Mouse (Mus musculus) lung, embryonic 14.5 days (tissue): ENCODE measurements around the gene Arhgap24. TPM values are rescaled to one million over a fixed set of nuclear protein-coding genes. Genes with fewer than 3 reads are reported as not detected.

Experiments
- ATAC-seq: fragments of 200-750 bp; cut with Nextera tagmentation; 2 replicates; pipeline ENCODE4 v1.8.0; 2017; ENCODE audit warnings: mild to moderate bottlenecking, moderate TSS enrichment, moderate library complexity; ENCODE audit not compliant: insufficient read depth
- DNase-seq: peaks from one replicate; pipeline ENCODE4 v3.0.0-alpha.2; 2015
- H3K27ac ChIP-seq: fragments of 300-500 bp; sonication (generic); 2 replicates; pipeline ENCODE4 v1.5.1; 2014; ENCODE audit warnings: low read depth, mild to moderate bottlenecking, moderate library complexity
- H3K27me3 ChIP-seq: fragments of 300-500 bp; sonication (generic); 2 replicates; pipeline ENCODE4 v1.6.1; 2014; ENCODE audit warnings: low read length, control low read depth; ENCODE audit not compliant: insufficient read depth
- H3K36me3 ChIP-seq: fragments of 300-500 bp; sonication (generic); 2 replicates; pipeline ENCODE4 v1.6.1; 2014; ENCODE audit warnings: control low read depth; ENCODE audit not compliant: insufficient read depth
- H3K4me1 ChIP-seq: fragments of 300-500 bp; sonication (generic); 2 replicates; pipeline ENCODE4 v1.6.1; 2014; ENCODE audit warnings: antibody characterized with exemption, control low read depth; ENCODE audit not compliant: insufficient read depth
- H3K4me2 ChIP-seq: fragments of 300-500 bp; sonication (generic); 2 replicates; pipeline ENCODE4 v1.6.1; 2014; ENCODE audit warnings: mild to moderate bottlenecking
- H3K4me3 ChIP-seq: fragments of 300-500 bp; sonication (generic); 2 replicates; pipeline ENCODE4 v1.5.1; 2014; ENCODE audit warnings: low read depth, low read length
- H3K9ac ChIP-seq: fragments of 300-500 bp; sonication (generic); 2 replicates; pipeline ENCODE4 v1.6.1; 2014
- H3K9me3 ChIP-seq: fragments of 300-500 bp; sonication (generic); 2 replicates; pipeline ENCODE4 v1.6.1; 2016; ENCODE audit warnings: low read depth, low read length, control low read depth
- CTCF ChIP-seq: IDR thresholded peaks from 2 replicates; pipeline ENCODE4 v1.5.1; 2016; ENCODE audit warnings: antibody characterized with exemption, low read depth
- WGBS: fragments of 180-500 bp; shearing (Covaris S2); extraction: QIAGEN DNeasy Blood & Tissue Kit; methylation state at CpG from one replicate; pipeline ENCODE4 v1.1.7; 2014; 5-methylcytosine and 5-hydroxymethylcytosine counted together
- polyA plus RNA-seq: library from polyadenylated mRNA; unstranded; fragments of >200 nt; fragmentation: Nextera tagmentation; extraction: Ambion mirVana; gene quantifications from 2 replicates; pipeline ENCODE4 v1.2.1, GENCODE M21; 2014

Gene Arhgap24
- polyA plus RNA-seq: 26.2 and 28.1 TPM in 2 replicates

DNA sequence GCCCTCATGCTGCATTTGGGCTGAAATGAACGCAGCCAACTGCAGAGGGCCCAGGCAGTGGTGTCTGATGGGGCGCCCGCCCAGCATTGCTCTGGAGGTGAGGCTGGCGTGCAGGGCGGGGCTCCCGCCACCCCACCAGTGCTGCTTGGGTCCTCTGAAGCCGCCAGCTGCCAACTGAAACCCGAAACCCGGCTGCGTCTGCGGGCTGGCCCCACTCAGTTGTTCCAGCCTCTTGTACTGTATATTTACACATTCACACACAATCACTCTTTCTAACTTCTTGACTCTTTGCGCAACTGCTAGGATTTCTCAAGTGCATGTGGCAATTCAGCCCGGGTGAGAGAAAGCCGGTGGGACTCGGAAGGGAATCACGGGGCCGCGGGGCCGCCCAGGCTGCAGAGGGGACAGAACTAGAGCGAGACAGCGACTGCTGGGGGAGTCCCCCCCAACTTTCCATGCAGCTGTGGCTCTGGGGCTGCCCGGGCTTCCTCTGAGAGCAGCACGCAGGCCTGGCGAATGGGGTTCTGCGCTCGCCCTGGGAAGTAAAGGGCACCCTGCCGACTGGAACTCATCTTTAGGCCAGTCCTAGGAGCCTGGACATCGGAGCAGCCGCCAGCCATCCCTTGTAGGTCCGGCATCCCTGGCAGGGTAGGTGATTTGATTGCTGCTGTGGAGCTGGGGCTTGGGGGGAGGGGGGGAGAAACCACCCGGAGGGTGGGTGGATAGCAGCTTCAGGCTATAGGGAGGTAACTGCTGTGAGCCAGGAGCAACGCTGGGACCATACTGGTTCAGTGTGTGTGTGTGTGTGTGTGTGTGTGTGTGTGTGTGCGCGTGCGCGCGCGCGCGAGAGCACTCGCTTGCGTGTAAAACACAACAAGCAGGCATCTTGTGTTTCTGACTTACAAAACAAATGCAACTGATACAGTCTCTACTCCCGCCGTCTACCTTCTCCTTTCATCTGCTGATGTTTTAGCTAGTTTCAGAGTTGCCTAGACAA lies at the start of gene Arhgap24:
Arhgap24 (plus strand) TSS at position 177 of the 997 bp plus-strand sequence.
- no peaks in the 10 kb centered on the region for H3K36me3 ChIP-seq
- no peaks in the 10 kb centered on the region for H3K9me3 ChIP-seq
- peaks cover 6% of the 10 kb centered on the region for H3K4me1 ChIP-seq
- peak within 1 kb of the TSS; percentile 79 for H3K4me2 ChIP-seq
- peak; percentile 37; the same call in 1 of the 2 replicates for TF ChIP-seq CTCF
- H3K4me3 ChIP-seq: peak within 1 kb of the TSS; percentile 64
- under 1% methylated on average over 44 of the region's 44 CpGs for WGBS
- no peaks in the 10 kb centered on the region for H3K27me3 ChIP-seq
- DNase-seq (peak; percentile 94), ATAC-seq (peak; percentile 96)
- H3K9ac ChIP-seq: peak within 1 kb of the TSS; percentile 75
- H3K27ac ChIP-seq: peak within 1 kb of the TSS; percentile 99

DNA sequence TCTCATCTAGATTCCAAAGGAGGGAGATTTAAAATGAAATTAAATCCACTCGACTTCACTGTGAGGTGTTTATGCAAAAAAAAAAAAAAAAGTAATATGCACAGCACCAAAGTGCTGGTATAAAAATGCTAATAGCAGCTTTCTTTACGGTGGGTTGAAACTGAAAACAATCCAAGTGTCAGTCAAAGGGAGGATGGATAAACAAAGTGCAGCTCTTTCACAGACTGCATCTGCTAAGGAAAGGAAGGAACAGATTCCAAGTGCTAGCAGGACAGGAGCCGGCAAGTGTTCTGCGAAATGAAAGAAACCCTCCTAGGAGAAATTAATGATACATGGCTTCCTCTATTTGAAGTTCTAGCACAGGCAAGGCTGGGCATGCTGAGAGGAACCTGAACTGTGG lies 47.0 kb upstream of the Arhgap24 start:
- WGBS: 30% methylated on average over 4 of the region's 4 CpGs
- TF ChIP-seq CTCF: no peak
- no peak overlapping the region for H3K27ac ChIP-seq
- H3K9me3 ChIP-seq: no peaks in the 10 kb centered on the region
- ATAC-seq: no peak
- no peak for DNase-seq
- H3K9ac ChIP-seq: no peak overlapping the region
- H3K4me2 ChIP-seq: no peak overlapping the region
- H3K27me3 ChIP-seq: no peaks in the 10 kb centered on the region
- H3K4me1 ChIP-seq: no peaks in the 10 kb centered on the region
- no peaks in the 10 kb centered on the region for H3K36me3 ChIP-seq
- H3K4me3 ChIP-seq: no peak overlapping the region

DNA sequence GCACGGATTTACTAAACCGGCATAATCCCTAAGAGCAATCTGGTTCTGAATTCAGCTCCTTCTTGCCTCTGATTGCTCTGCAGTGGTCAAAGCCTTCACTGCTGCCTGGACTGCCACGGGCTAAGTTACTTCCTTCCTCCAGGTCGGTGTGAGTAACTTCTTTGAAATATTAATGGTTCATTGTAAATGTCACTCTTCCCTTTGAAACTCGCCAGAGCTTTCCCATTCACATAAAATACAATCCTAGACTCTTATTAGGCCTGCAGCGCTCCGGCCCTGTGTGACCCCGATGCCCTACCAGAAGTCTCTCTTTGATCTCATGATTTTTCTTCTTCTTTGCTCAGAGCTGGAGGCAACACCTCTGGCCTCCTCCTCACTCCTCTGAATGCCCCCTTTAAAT lies 44.6 kb upstream of the Arhgap24 start:
- no peak overlapping the region for H3K4me3 ChIP-seq
- TF ChIP-seq CTCF: no peak
- WGBS: 74% methylated on average over 8 of the region's 8 CpGs
- no peaks in the 10 kb centered on the region for H3K36me3 ChIP-seq
- no peak for ATAC-seq
- no peaks in the 10 kb centered on the region for H3K4me1 ChIP-seq
- no peak overlapping the region for H3K4me2 ChIP-seq
- H3K27me3 ChIP-seq: no peaks in the 10 kb centered on the region
- H3K27ac ChIP-seq: no peak overlapping the region
- DNase-seq: no peak
- H3K9ac ChIP-seq: no peak overlapping the region
- H3K9me3 ChIP-seq: no peaks in the 10 kb centered on the region

DNA sequence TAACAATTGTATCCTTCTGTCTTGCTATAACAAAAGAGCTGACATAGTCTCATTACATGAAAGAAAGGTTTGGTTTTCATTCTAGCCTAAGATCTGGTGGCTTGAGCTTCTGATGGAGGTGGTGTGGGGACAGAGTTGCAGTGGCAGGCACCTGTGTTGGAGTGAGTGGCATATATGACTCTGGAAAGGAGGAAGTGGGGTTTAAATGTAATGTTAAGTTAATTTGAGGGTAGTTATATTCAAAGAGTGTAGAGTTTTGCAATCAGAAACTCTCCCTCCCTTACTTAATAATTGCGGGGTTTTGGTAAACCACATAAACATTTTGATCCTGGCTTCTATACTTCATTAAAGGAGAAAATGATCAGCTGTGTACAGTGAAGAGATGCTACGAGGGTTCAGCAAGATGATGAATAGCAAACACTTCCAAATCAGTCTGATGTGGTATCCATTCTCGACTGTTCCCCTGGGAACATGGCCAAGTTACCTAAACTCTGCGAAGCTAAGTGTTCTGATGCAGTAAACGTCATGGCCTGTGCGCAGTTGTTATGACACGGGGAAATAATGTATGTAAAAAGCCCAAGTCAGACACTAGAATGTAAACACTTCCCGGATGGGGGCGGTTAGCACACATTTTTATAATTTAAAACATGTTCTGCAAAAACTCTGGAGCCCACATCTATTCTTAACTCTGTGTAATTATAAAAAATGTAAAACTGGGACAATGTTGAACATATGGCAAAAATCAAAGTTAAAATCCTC lies 41.9 kb upstream of the Arhgap24 start:
- WGBS: 37% methylated on average over 9 of the region's 9 CpGs
- Histone ChIP-seq H3K9ac (no peak overlapping the region), H3K27me3 (no peaks in the 10 kb centered on the region), H3K27ac (no peak overlapping the region), H3K9me3 (no peaks in the 10 kb centered on the region), H3K36me3 (no peaks in the 10 kb centered on the region), H3K4me3 (no peak overlapping the region), H3K4me1 (no peaks in the 10 kb centered on the region), H3K4me2 (0 out of 2 replicates have a peak overlapping the region, but pooled peaks have one; percentile 13)
- ATAC-seq: peak; percentile 77
- DNase-seq: peak; percentile 83
- no peak for TF ChIP-seq CTCF

DNA sequence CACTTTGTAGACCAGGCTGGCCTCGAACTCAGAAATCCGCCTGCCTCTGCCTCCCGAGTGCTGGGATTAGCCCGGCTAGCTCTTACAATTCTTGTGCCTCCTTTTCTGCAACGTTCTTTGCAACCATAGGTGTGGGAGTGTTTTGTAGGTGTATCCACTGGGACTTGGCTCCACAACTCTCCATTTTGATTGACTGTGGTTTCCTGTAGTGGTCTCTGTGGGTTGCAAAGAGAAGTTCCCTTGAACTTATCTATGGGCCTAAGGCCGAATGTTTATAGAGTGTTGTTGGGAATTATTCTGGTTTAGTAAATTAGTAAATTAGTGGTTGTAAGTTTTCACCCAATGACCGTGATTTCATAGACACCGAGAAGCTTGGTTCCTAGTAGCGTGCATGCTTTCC lies 33.8 kb upstream of the Arhgap24 start:
- DNase-seq (no peak), ATAC-seq (no peak)
- TF ChIP-seq CTCF: no peak
- Histone ChIP-seq H3K9ac (no peak overlapping the region), H3K27me3 (no peaks in the 10 kb centered on the region), H3K4me1 (0 out of 2 replicates have a peak, but pooled peaks cover 4% of the 10 kb centered on the region), H3K4me2 (no peak overlapping the region), H3K27ac (no peak overlapping the region), H3K36me3 (no peaks in the 10 kb centered on the region), H3K4me3 (no peak overlapping the region), H3K9me3 (no peaks in the 10 kb centered on the region)
- 95% methylated on average over 9 of the region's 9 CpGs for WGBS

DNA sequence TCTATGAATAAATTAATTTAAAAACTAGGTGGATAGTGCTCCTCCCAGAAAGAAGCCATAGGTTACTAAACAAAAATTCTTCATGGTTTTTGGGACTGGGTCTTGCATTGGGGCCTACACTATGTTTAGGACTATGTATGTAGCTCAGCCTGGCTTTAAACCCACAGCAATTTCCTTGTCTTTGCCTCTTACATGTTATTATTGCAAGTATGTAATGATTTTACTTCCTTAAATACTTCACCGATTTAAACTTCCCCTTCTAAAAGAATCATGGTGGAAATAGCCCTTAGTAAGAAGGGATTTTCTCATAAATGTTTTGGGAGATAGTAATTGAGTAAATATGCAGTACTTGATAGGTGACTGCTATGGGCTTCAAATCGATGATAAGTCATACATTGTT lies 30.3 kb upstream of the Arhgap24 start:
- Histone ChIP-seq H3K27me3 (no peaks in the 10 kb centered on the region), H3K4me2 (no peak overlapping the region), H3K27ac (no peak overlapping the region), H3K9me3 (no peaks in the 10 kb centered on the region), H3K36me3 (no peaks in the 10 kb centered on the region), H3K4me3 (no peak overlapping the region), H3K4me1 (0 out of 2 replicates have a peak, but pooled peaks cover 4% of the 10 kb centered on the region), H3K9ac (no peak overlapping the region)
- DNase-seq (no peak), ATAC-seq (no peak)
- 83% methylated on average over 2 of the region's 2 CpGs for WGBS
- no peak for TF ChIP-seq CTCF
